In genomic region chr19:5689565-5690342, GRCm38 (mm10) we compare ENCODE assay signal across 8 mouse cellular contexts. TPM values are rescaled to one million over a fixed set of nuclear protein-coding genes. Genes with fewer than 3 reads are reported as not detected.
DNase-seq lines count a peak whose midpoint lies in the region; ATAC-seq lines count a peak whose summit lies in the region.

No protein-coding gene starts in this region.

- DNase-seq in adrenal gland, adult 2 months: peak; percentile 94
- DNase-seq in embryo, embryonic 11.5 days (ENCODE audit: low read depth, low spot score): peak; percentile 54
- DNase-seq in gastrocnemius, postnatal 25 days: peak; percentile 88
- peak; percentile 73 to 91 for DNase-seq in left cerebral cortex, postnatal 10 days (ENCODE audit: extremely low spot score in 1 of 2, low spot score in 2 of 2)
- DNase-seq in right cerebral cortex, postnatal 10 days (ENCODE audit: low spot score in 2 of 2): peak; percentile 83 to 88
- peak; percentile 91 for DNase-seq in urinary bladder, postnatal 14 days (ENCODE audit: low spot score)

- intact Hi-C loops in left cerebral cortex, postnatal 10 days (cut with DNase I): loop anchor here (10.0 kb wide), 2 partner anchors 165 to 205 kb away; partner anchors contain the start of gene Tigd3

- peak; percentile 75 for ATAC-seq in inflammation-experienced regulatory T-cells, adult 6 months
- peak; percentile 63 for ATAC-seq in megakaryocyte progenitor cell, adult 5-6 weeks (replicated peaks; ENCODE audit: poor library complexity)

RNA-seq across cellular contexts. Expression of gene Pcnx3, which starts 1.0 kb away (rescaled TPM):
- total RNA-seq in adrenal gland, adult 2 months (2021): 10 to 100 TPM; 88.9 to 90.8 TPM
- 330 and 358 TPM in 2 replicates for polyA plus RNA-seq in adrenal gland, adult 2 months (2012; rRNA removed)
- 10 to 100 TPM; 13.5 to 13.8 TPM for total RNA-seq in gastrocnemius, postnatal 25 days (2021)
- polyA plus RNA-seq in inflammation-experienced regulatory T-cells, adult 6 months (2017; shearing (Covaris generic)): 10 to 100 TPM; 14.8 to 26.0 (median 21.1) TPM
- 10 to 100 TPM; 69.0 to 82.7 TPM for total RNA-seq in left cerebral cortex, postnatal 10 days (2021)
- total RNA-seq in megakaryocyte progenitor cell, adult 5-6 weeks (2015): 21.6 and 24.5 TPM in 2 replicates
- total RNA-seq in megakaryocyte progenitor cell, adult 5-6 weeks (2017): 15.6 and 15.7 TPM in 2 replicates

RNA-seq across cellular contexts. Expression of gene Map3k11, which starts 1.2 kb away (rescaled TPM):
- 10 to 100 TPM; 42.6 to 44.2 TPM for total RNA-seq in adrenal gland, adult 2 months (2021)
- 102 and 104 TPM in 2 replicates for polyA plus RNA-seq in adrenal gland, adult 2 months (2012; rRNA removed)
- total RNA-seq in gastrocnemius, postnatal 25 days (2021): 10 to 100 TPM in 1 of 2 experiments, 1 to 10 TPM in 1; 8.3 to 10.9 TPM
- 1 to 10 TPM; 6.6 to 8.7 (median 7.8) TPM for polyA plus RNA-seq in inflammation-experienced regulatory T-cells, adult 6 months (2017; shearing (Covaris generic))
- total RNA-seq in left cerebral cortex, postnatal 10 days (2021): 10 to 100 TPM; 11.9 to 14.3 TPM
- 13.0 and 16.1 TPM in 2 replicates for total RNA-seq in megakaryocyte progenitor cell, adult 5-6 weeks (2015)
- total RNA-seq in megakaryocyte progenitor cell, adult 5-6 weeks (2017): 19.2 and 22.9 TPM in 2 replicates

RNA-seq across cellular contexts. Expression of gene Kcnk7, which starts 14.4 kb away (rescaled TPM):
- total RNA-seq in adrenal gland, adult 2 months (2021): not detected
- not detected in 2 replicates for polyA plus RNA-seq in adrenal gland, adult 2 months (2012; rRNA removed)
- total RNA-seq in gastrocnemius, postnatal 25 days (2021): not detected
- polyA plus RNA-seq in inflammation-experienced regulatory T-cells, adult 6 months (2017; shearing (Covaris generic)): 1 to 10 TPM; 1.5 to 5.7 (median 2.6) TPM
- total RNA-seq in left cerebral cortex, postnatal 10 days (2021): not detected
- total RNA-seq in megakaryocyte progenitor cell, adult 5-6 weeks (2015): not detected in 2 replicates
- total RNA-seq in megakaryocyte progenitor cell, adult 5-6 weeks (2017): 0.14 TPM in 1 of 2 replicates, not detected in the other

RNA-seq across cellular contexts. Expression of gene Sipa1, which starts 26.2 kb away (rescaled TPM):
- total RNA-seq in adrenal gland, adult 2 months (2021): 10 to 100 TPM; 39.8 to 62.1 TPM
- polyA plus RNA-seq in adrenal gland, adult 2 months (2012; rRNA removed): 165 and 177 TPM in 2 replicates
- total RNA-seq in gastrocnemius, postnatal 25 days (2021): 10 to 100 TPM in 1 of 2 experiments, 1 to 10 TPM in 1; 10.0 to 11.5 TPM
- 10 to 100 TPM; 23.3 to 28.7 (median 25.0) TPM for polyA plus RNA-seq in inflammation-experienced regulatory T-cells, adult 6 months (2017; shearing (Covaris generic))
- 10 to 100 TPM; 24.6 to 26.5 TPM for total RNA-seq in left cerebral cortex, postnatal 10 days (2021)
- 16.4 and 24.2 TPM in 2 replicates for total RNA-seq in megakaryocyte progenitor cell, adult 5-6 weeks (2015)
- 19.2 and 24.0 TPM in 2 replicates for total RNA-seq in megakaryocyte progenitor cell, adult 5-6 weeks (2017)

RNA-seq across cellular contexts. Expression of gene Ehbp1l1, which starts 36.4 kb away (rescaled TPM):
- total RNA-seq in adrenal gland, adult 2 months (2021): 10 to 100 TPM; 30.3 to 31.6 TPM
- 47.6 and 49.2 TPM in 2 replicates for polyA plus RNA-seq in adrenal gland, adult 2 months (2012; rRNA removed)
- total RNA-seq in gastrocnemius, postnatal 25 days (2021): 100 to 1,000 TPM; 241 to 266 TPM
- 10 to 100 TPM; 12.5 to 43.4 (median 19.4) TPM for polyA plus RNA-seq in inflammation-experienced regulatory T-cells, adult 6 months (2017; shearing (Covaris generic))
- total RNA-seq in left cerebral cortex, postnatal 10 days (2021): 10 to 100 TPM; 50.4 to 52.0 TPM
- total RNA-seq in megakaryocyte progenitor cell, adult 5-6 weeks (2015): 7.9 and 8.1 TPM in 2 replicates
- total RNA-seq in megakaryocyte progenitor cell, adult 5-6 weeks (2017): 27.2 and 30.3 TPM in 2 replicates

Comparison
In these comparisons a context has a peak if more than half of its experiments do, and no peak if none do; other contexts are left out.
1. Peak in every context shown above with its lines: DNase-seq and ATAC-seq.